Mouse (Mus musculus) layer of hippocampus, adult 2 months (tissue): ENCODE results near the gene Thap4. TPM values are rescaled to one million over a fixed set of nuclear protein-coding genes. Genes with fewer than 3 reads are reported as not detected.
A peak's percentile ranks its signal among the peaks of the same experiment; 100 is the strongest.

Experiments
- DNase-seq, 2 experiments: peaks; one replicate each; pipeline ENCODE4 v3.0.0; 2022; ENCODE audit warnings: low spot score in 2 of 2
- H3K27ac ChIP-seq: fragments of 200-600 bp; 2 replicates; pipeline ENCODE4 v1.8.1; 2022
- H3K4me3 ChIP-seq: fragments of 200-600 bp; 2 replicates; pipeline ENCODE4 v1.8.1; 2022; ENCODE audit warnings: mild to moderate bottlenecking
- CTCF ChIP-seq: fragments of 200-600 bp; conservative IDR thresholded peaks from 2 replicates; pipeline ENCODE4 v1.8.1; 2022; ENCODE audit warnings: antibody characterized with exemption, mild to moderate bottlenecking, moderate library complexity
- total RNA-seq, 2 experiments: library from RNA; stranded (reverse); gene quantifications; 2 replicates each; pipeline ENCODE4 v1.2.3; 2021

Thap4 gene
- total RNA-seq, 2 experiments from 2014 or later, result 35.2 to 35.4 TPM

DNA sequence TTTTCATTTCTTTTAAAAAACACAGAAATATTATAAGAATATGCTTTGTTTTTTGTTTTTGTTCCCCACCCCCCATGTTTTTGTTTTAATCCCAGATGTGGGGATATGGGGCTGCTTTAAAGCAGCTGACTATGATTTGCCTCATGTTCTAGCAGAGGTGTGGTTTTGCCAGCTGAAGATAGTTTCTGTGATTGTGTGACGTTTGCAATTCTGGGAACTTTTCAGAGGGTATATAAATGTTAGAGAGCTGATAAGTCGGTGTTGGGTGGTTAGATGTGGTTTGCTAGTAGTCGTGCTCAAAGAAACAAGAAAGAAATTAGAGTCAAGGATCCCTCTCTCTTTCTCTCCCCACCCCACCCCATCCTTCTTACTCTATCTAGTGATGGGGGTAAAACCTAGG lies 18.8 kb downstream of the Thap4 start:
- no peak for DNase-seq
- Histone ChIP-seq H3K27ac (no peak overlapping the region), H3K4me3 (no peak overlapping the region)
- no peak for TF ChIP-seq CTCF

DNA sequence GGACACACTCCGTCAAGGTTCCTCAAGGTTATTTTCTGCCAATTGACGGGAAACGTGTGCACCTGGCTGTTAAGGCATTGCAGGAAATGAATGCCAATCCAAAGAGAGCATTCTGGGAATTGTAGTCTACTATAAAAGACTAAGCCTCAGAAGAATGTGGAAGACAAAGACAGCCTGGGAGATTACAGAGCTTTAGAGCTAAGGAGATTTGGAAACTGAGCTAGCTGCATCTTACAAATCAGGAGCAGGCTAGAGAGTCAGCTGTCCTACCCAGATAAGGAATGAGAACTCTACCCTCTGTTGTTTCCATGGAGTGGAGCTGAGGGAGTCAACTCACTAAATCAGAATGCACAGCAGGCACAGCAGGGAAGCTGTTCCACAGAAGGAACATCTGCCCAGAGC lies 22.8 kb downstream of the Thap4 start:
- peak overlapping the region; percentile 26; the same call in 1 of the 2 replicates for H3K4me3 ChIP-seq
- peak overlapping the region; percentile 46; the same call in 1 of the 2 replicates for H3K27ac ChIP-seq

DNA sequence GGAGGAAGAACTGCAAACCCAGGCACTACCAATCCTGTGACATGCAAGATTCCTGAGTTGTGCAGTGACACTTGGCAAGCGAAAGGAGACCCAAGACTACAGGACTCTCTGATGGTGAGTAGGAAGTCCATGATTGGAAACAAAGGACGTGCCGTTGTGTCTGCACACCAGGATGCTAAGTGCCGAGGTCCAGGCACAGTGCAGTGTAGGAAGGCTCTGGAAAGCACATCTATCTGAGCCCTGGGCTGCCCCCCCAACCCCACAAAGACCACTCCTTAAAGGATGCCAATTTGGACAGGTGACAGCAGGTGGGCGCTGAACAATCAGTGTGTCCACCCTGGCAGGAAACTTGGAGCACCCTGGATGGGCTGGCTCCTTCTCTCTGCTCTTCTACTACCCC lies 23.6 kb downstream of the Thap4 start:
- no peak for TF ChIP-seq CTCF
- no peak for DNase-seq
- no peak overlapping the region for H3K27ac ChIP-seq
- 0 out of 2 replicates have a peak overlapping the region, but pooled peaks have one; percentile 26 for H3K4me3 ChIP-seq

More for the DNA sequence above, 22.8 kb downstream of the Thap4 start:
- peak in 1 of 2 experiments; percentile 16 for DNase-seq
- no peak for TF ChIP-seq CTCF

DNA sequence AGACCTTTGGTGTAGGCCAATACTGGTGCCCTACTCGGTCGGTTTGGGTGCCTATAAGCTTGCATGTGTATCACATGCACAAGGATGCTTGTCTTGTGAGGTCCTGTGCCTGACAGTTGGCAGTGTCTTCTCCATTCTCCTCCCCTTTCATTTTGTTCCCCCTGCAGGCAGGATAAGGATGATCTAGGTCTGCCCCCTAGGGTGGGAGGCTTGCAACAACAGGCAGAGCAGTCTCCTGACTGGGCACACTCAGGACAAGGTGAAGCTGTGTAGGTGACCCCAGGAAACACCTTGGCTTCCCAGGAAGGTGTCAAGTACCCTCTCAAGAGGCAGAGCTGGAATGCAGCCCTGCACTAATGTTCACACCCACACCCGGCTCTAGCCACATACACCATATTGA lies 27.7 kb downstream of the Thap4 start:
- Histone ChIP-seq H3K4me3 (no peak overlapping the region), H3K27ac (no peak overlapping the region)
- DNase-seq, result peak; percentile 42 to 62
- peak; percentile 94 for TF ChIP-seq CTCF

DNA sequence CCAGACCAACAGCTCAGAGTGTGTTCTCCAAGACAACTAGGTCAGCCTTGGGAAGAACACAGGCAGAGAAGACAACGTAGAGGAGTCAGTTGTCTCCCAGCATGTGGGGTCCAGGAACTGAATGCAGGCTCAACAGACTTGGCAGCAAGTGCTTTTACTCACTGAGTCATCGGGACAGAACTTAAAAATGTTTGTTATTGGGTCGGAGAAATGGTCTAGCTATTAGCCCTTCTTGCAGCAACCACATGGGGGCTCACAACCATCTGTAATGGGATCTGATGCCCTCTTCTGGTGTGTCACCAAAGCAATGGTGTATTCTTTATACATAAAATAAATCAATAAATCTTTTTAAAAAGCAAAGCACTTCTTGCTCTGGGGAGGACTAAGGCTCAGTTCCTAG lies 28.5 kb downstream of the Thap4 start:
- H3K4me3 ChIP-seq, result no peak overlapping the region
- no peak overlapping the region for H3K27ac ChIP-seq
- no peak for DNase-seq
- TF ChIP-seq CTCF, result peak; percentile 62

DNA sequence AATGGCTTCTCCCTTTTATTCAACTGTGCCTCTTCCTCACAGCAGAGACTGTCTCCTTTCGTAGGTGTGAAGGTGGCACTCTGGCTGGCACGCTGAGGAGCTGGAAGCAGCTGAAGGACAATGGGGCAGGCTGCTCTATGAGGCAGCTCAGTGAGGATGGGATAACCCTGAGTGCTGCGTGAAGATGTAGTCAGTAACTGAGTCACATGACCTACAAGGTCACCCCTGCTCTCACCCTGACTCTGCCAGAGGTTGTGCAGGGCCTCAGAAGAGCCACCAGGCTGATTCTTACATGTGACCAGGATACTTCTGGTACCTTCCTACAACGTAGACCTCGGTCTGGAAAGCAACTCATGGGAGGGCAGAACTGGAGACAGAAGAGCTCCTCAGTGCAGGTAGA lies 29.0 kb downstream of the Thap4 start:
- no peak overlapping the region for H3K27ac ChIP-seq
- no peak overlapping the region for H3K4me3 ChIP-seq
- no peak for TF ChIP-seq CTCF
- no peak for DNase-seq

DNA sequence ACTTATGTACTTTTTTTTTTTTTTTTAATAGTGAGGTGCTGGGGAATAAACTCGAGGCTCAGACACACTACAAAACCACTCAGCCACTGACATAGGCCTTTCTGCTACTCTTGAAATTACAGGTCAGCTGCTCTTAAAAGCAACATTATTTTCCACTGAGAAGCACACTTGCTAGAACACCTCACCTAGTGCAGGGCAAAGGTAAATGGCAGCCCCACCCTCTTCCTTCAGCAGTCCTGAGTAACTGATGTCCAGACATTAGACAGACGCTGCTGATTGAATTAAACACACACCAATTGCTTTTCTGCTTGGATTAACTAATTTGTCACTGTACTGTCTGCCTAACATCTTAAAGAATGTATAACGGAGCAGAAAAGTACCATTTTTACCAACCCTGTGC lies 30.0 kb downstream of the Thap4 start:
- no peak for TF ChIP-seq CTCF
- H3K4me3 ChIP-seq, result no peak overlapping the region
- H3K27ac ChIP-seq, result no peak overlapping the region
- no peak for DNase-seq

DNA sequence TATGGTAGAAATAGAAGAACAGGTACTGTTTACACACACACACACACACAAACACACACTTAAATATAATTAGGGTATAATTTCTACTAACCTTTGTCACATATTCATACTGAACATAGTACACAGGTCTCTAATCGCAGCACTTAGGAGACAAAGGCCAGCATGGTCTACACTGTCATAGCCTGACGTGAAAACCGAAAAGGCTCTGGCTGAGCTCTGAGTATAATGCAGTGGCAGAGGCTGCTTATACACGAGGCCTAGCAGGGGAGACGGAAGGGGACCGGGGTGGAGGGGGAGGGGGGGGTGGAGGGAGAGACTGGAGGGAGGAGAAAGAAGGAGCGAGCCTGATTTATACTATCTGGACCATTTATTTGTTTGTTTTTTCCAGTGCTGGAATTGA lies 33.1 kb downstream of the Thap4 start:
- Histone ChIP-seq H3K27ac (no peak overlapping the region), H3K4me3 (no peak overlapping the region)
- no peak for DNase-seq
- TF ChIP-seq CTCF, result no peak

DNA sequence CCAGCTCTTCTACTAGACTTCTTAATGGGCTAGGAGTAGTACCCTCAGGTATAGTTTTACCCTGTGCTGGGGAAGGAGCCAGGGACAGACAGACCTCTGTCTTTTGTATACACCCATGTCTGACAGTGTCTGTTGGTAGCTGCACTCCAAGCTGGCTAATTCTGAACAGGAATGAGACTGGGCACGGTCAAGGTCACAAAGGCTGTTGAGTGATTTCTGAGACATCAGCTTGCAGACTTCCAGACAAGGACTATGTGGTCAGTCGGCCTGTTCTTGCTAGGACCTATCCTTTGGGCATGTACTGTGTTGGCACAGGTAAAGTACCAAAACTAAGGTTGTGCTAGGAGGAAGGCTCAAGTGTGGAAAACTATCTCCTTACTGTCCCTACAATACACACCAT lies 38.5 kb downstream of the Thap4 start:
- no peak for DNase-seq
- no peak for TF ChIP-seq CTCF

DNA sequence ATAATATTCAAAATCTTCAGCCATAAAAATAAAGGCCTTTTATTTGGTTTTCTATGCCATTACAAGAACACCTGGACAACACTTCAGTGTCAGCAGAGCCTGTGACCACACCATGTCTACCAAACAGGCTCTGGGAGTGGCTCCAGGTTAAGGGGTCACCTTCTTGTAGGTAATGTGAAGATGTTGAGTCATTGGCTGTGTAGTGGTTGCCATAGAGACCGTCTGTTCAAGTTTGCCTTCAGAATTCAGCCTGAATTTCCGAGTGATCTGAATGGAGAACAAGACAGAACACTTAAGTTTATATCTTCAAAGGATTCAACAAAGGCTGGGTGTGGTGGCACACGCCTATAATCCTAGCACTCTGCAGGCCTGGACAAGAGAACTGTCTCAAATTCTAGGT lies 49.3 kb downstream of the Thap4 start:
- no peak for DNase-seq
- no peak for TF ChIP-seq CTCF
- Histone ChIP-seq H3K27ac (no peak overlapping the region), H3K4me3 (no peak overlapping the region)

More for the DNA sequence above, 38.5 kb downstream of the Thap4 start:
- Histone ChIP-seq H3K4me3 (no peak overlapping the region), H3K27ac (no peak overlapping the region)

DNA sequence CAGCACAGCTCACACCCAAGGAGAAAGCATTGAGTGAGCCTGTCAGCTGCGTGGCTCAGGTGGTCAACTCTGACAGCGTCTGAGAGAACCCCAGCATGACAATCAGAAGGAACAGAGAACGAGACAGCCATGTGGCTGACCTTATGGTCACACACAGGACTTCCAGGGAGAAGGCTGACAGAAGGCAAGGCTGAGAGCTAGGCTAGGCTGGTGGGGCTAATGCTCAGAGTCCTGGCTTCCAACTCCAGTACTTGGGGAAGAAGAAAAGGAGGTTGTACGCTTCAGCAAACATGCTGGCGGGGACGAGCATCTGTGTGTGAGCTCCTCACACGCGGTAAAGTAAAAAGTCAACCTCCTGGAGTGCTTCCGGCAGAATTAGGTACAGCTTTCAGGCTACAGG lies 50.3 kb downstream of the Thap4 start:
- Histone ChIP-seq H3K4me3 (no peak overlapping the region), H3K27ac (no peak overlapping the region)
- no peak for DNase-seq
- no peak for TF ChIP-seq CTCF

DNA sequence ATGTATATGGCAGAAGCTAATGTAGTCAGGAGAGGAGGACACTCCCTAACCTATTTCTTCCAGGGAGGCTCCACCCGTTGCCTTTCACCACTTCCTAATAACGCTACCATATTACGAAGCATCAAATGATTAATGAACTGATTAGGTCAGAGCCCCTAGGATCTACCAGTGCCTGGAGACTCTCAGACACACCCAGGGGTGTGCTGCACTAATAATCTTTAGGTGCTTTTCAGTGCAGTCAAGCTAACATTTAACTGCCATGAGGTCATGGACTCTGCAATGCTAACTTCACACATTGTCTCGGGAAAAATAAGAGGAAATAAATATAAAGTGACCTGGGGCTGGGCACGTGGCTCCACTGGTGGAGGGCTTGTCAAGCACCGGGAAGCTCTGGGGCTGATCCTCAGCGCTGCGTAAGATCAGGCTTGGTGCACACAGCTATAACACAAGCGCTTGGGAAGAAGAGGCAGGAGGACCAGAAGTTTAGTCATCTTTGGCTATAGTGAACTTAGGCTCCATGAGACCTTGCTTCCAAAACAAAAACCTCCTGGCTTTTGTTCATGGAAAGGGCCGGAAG lies 51.1 kb downstream of the Thap4 start:
- Histone ChIP-seq H3K27ac (no peak overlapping the region), H3K4me3 (no peak overlapping the region)
- DNase-seq, result no peak
- no peak for TF ChIP-seq CTCF

DNA sequence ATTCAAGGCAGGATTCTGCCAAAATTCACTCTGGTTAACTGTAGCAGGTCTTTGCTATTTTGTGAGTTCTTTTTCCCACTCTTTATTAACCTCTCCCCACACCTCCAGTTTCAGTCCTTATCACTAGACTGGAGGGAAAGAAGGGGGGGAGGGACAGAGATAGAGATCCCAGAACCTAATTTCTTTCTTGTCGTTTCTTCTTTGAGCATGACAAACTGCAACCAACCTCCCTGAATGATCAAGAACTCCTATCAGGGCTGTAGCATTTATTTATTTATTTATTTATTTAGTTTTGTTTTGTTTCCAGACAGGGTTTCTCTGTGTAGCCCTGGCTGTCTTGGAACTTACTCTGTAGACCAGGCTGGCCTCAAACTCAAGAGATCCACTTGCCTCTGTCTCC lies 52.6 kb downstream of the Thap4 start:
- Histone ChIP-seq H3K27ac (no peak overlapping the region), H3K4me3 (no peak overlapping the region)
- TF ChIP-seq CTCF, result no peak
- DNase-seq, result no peak

DNA sequence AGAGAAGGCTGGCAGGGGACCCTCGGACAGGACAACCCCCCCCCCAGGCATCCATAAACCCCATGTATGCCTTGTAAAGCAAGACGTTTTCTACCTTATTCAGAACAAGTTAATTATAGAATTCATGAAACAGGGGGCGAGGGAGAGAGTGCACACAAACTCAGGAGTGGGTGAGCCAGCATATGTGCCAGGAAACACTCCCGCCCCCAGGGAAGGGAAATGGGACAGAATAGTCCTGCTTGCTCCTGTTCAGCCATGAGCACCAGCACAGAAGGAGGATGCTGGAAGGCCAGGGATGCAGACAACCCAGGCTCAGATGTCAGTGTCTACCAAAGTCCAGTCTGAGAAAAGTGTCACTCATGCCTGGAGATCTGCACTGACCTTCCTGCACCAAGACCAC lies 55.5 kb downstream of the Thap4 start:
- Histone ChIP-seq H3K27ac (no peak overlapping the region; the same call in 1 of the 2 replicates), H3K4me3 (no peak overlapping the region)
- peak; percentile 42 to 58 for DNase-seq
- TF ChIP-seq CTCF, result no peak
